Mouse (Mus musculus) gastrocnemius, postnatal 10 days (tissue): ENCODE results near the gene Ube4a. TPM values are rescaled to one million over a fixed set of nuclear protein-coding genes. Genes with fewer than 3 reads are reported as not detected.

ENCODE experiments used
- total RNA-seq, 2 experiments: library from RNA; stranded (reverse); gene quantifications; 2 replicates each; pipeline ENCODE4 v1.2.3; 2021

Gene Ube4a
- total RNA-seq, 2 experiments from 2014 or later, result 30.5 to 34.3 TPM

Other genes starting within 250 kb of the Ube4a start
- gene Phldb1, start 230.4 kb downstream of the Ube4a start, total RNA-seq, result 10 to 100 TPM; 49.8 to 82.4 TPM
- gene Arcn1, start 197.8 kb downstream of the Ube4a start, total RNA-seq, result 10 to 100 TPM; 85.6 to 97.8 TPM
- gene Ift46, start 197.7 kb downstream of the Ube4a start, total RNA-seq, result 10 to 100 TPM; 45.2 to 53.1 TPM
- 1 to 10 TPM; 6.4 to 8.0 TPM for gene Tmem25, start 166.3 kb downstream of the Ube4a start, total RNA-seq
- gene Ttc36, start 162.5 kb downstream of the Ube4a start, total RNA-seq, result 1 to 10 TPM in 1 of 2 experiments, under 1 TPM in 1; 0.70 to 1.0 TPM
- 10 to 100 TPM; 15.1 to 21.3 TPM for gene Kmt2a, start 84.3 kb downstream of the Ube4a start, total RNA-seq
- gene Atp5l, start 44.9 kb downstream of the Ube4a start, total RNA-seq, result 100 to 1,000 TPM; 647 to 794 TPM
- gene Cd3g, start 14.8 kb upstream of the Ube4a start, total RNA-seq, result not detected
- under 1 TPM in 1 of 2 experiments, not detected in 1; 0.32 TPM for gene Cd3d, start 16.2 kb upstream of the Ube4a start, total RNA-seq
- not detected for gene Cd3e, start 44.0 kb upstream of the Ube4a start, total RNA-seq
- under 1 TPM; 0.23 to 0.25 TPM for gene Mpzl2, start 74.2 kb upstream of the Ube4a start, total RNA-seq
- 1 to 10 TPM; 1.3 to 2.0 TPM for gene Mpzl3, start 89.6 kb upstream of the Ube4a start, total RNA-seq
- gene Jaml, start 113.6 kb upstream of the Ube4a start, total RNA-seq, result under 1 TPM; 0.27 to 0.42 TPM
- 1 to 10 TPM; 1.8 to 2.2 TPM for gene Scn2b, start 152.2 kb upstream of the Ube4a start, total RNA-seq
- gene Scn4b, start 172.8 kb upstream of the Ube4a start, total RNA-seq, result 10 to 100 TPM; 72.8 to 79.1 TPM
- not detected for gene BC049352, start 216.4 kb upstream of the Ube4a start, total RNA-seq
- gene Tmprss4, start 238.5 kb upstream of the Ube4a start, total RNA-seq, result not detected